Mouse (Mus musculus) testis, adult 2 months (tissue): Measurements from ENCODE around the gene Alpk1. TPM values are rescaled to one million over a fixed set of nuclear protein-coding genes. Genes with fewer than 3 reads are reported as not detected.

Experiments
- H3K27ac ChIP-seq: fragments of 200-500 bp; 2 replicates; pipeline ENCODE4 v1.5.1; 2012; ENCODE audit warnings: low read depth, low read length; ENCODE audit not compliant: control insufficient read depth, insufficient read depth
- H3K27me3 ChIP-seq: fragments of 200-500 bp; 2 replicates; pipeline ENCODE4 v1.6.1; 2012; ENCODE audit warnings: mild to moderate bottlenecking, low read length, moderate library complexity; ENCODE audit not compliant: control insufficient read depth, insufficient read depth
- H3K36me3 ChIP-seq: fragments of 200-500 bp; 2 replicates; pipeline ENCODE4 v1.6.1; 2012; ENCODE audit warnings: mild to moderate bottlenecking, low read length; ENCODE audit not compliant: control insufficient read depth, insufficient read depth
- H3K4me1 ChIP-seq: fragments of 200-500 bp; 2 replicates; pipeline ENCODE4 v1.6.1; 2012; ENCODE audit warnings: low read length; ENCODE audit not compliant: control insufficient read depth, insufficient read depth
- H3K4me3 ChIP-seq: fragments of 200-500 bp; 2 replicates; pipeline ENCODE4 v1.5.1; 2012; ENCODE audit warnings: low read depth, mild to moderate bottlenecking, low read length, moderate library complexity, mixed read lengths; ENCODE audit not compliant: control insufficient read depth
- CTCF ChIP-seq: fragments of 200-500 bp; IDR thresholded peaks from 2 replicates; pipeline ENCODE4 v1.5.1; 2012; ENCODE audit warnings: low read depth, mild to moderate bottlenecking, inconsistent platforms, low read length, moderate library complexity; ENCODE audit not compliant: control insufficient read depth, insufficient read depth, insufficient replicate concordance
- POLR2A ChIP-seq: fragments of 200-500 bp; IDR thresholded peaks from 2 replicates; pipeline ENCODE4 v1.6.1; 2012; ENCODE audit warnings: low read depth, mild to moderate bottlenecking, inconsistent platforms, low read length, moderate library complexity; ENCODE audit not compliant: control insufficient read depth
- polyA plus RNA-seq: library from polyadenylated mRNA; depleted of rRNA; stranded (reverse); fragments of >200 nt; gene quantifications from 2 replicates; pipeline ENCODE4 v1.2.3, GENCODE M21; 2012

Alpk1 gene
- polyA plus RNA-seq, 1 experiment: 3.0 TPM

GRCm38 (mm10) chr3:127642211-127642610 lies 138.1 kb downstream of the Alpk1 start:
- no peak overlapping the region for H3K4me3 ChIP-seq

GRCm38 (mm10) chr3:127640762-127641700 lies 139.3 kb downstream of the Alpk1 start:
- Histone ChIP-seq H3K36me3 (no peaks in the 10 kb centered on the region), H3K4me3 (no peak overlapping the region), H3K27me3 (no peaks in the 10 kb centered on the region; the same call in 1 of the 2 replicates), H3K27ac (no peak overlapping the region), H3K4me1 (peaks cover 8% of the 10 kb centered on the region)
- TF ChIP-seq POLR2A (no peak), CTCF (no peak)

More at GRCm38 (mm10) chr3:127642211-127642610, 138.1 kb downstream of the Alpk1 start:
- Histone ChIP-seq H3K27ac (no peak overlapping the region), H3K36me3 (no peaks in the 10 kb centered on the region), H3K27me3 (no peaks in the 10 kb centered on the region; the same call in 1 of the 2 replicates), H3K4me1 (peaks cover 8% of the 10 kb centered on the region)
- TF ChIP-seq CTCF: no peak
- TF ChIP-seq POLR2A: no peak

DNA sequence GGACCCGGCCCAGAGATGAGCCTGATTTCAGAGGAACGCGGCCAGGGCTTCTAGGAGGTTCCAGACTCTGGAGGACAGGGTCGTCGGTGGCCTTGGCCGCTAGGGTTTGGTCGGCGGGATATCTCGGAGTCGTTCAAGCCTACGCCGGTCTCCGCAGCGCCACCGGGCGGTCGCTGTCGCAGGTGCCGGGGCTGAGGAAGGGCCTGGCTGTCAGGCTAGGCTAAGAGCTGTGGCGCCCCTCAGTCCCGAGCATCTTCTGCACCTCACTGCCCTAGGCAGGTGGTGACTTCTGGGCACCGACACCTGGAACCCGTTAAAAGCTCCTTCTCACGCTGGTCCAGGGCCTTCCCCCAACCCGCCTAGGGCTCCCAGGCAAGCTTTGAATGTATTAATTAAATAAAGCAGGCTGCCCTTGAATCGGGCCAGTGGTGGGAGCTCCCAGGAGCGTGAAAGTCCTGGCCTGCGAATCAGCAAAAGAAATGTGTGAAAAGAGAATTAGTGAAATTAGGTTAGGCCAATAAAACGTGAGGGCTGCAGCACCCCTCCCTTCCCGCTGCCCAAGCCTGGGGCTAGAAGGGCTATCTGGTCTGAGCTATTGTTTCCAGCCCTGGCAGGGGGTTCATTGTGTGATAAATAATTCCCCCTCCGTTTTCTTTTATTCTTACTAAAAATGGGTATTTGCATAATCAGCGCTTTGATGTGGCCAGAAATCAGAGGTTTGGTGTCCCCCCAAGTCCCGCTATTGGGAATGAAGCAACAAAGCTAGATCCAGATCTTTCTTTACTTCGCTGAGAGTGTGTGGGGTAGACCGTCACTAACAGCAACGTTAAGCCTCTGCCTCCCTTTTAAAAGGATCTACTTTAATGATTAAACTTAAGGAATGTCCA lies 140.2 kb downstream of the Alpk1 start:
- peak overlapping the region; percentile 17 for H3K4me3 ChIP-seq
- H3K27ac ChIP-seq: no peak overlapping the region
- no peaks in the 10 kb centered on the region for H3K36me3 ChIP-seq
- no peaks in the 10 kb centered on the region; the same call in 1 of the 2 replicates for H3K27me3 ChIP-seq
- TF ChIP-seq POLR2A (no peak), CTCF (peak; percentile 57; the same call in 1 of the 2 replicates)
- peaks cover 8% of the 10 kb centered on the region for H3K4me1 ChIP-seq

DNA sequence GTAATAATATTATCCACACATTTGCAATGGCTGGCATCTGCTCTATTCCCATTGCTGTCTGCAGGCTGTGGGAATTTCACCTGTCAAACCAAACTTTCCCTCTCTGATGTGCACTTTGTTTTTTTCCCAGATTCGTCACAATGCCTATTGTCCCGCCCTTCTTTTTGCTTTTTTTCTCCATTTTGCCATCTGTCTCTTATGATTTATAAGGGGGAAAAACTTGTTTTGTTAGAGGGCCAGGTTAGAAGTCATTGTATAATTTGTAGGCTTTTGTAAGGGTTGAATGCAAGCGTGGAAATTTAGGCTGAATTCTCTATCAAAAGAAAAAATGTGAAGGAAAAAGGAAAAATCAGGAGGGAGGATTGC lies 145.4 kb downstream of the Alpk1 start:
- Histone ChIP-seq H3K4me1 (peaks cover 19% of the 10 kb centered on the region), H3K27ac (no peak overlapping the region), H3K4me3 (no peak overlapping the region), H3K36me3 (no peaks in the 10 kb centered on the region), H3K27me3 (peaks cover 5% of the 10 kb centered on the region)
- no peak for TF ChIP-seq CTCF
- TF ChIP-seq POLR2A: no peak

GRCm38 (mm10) chr3:127634101-127634983 lies 146.0 kb downstream of the Alpk1 start:
- Histone ChIP-seq H3K36me3 (no peaks in the 10 kb centered on the region), H3K27me3 (peaks cover 5% of the 10 kb centered on the region), H3K4me1 (peaks cover 15% of the 10 kb centered on the region), H3K4me3 (peak overlapping the region; percentile 76), H3K27ac (no peak overlapping the region)
- TF ChIP-seq POLR2A (no peak), CTCF (peak; percentile 85)

DNA sequence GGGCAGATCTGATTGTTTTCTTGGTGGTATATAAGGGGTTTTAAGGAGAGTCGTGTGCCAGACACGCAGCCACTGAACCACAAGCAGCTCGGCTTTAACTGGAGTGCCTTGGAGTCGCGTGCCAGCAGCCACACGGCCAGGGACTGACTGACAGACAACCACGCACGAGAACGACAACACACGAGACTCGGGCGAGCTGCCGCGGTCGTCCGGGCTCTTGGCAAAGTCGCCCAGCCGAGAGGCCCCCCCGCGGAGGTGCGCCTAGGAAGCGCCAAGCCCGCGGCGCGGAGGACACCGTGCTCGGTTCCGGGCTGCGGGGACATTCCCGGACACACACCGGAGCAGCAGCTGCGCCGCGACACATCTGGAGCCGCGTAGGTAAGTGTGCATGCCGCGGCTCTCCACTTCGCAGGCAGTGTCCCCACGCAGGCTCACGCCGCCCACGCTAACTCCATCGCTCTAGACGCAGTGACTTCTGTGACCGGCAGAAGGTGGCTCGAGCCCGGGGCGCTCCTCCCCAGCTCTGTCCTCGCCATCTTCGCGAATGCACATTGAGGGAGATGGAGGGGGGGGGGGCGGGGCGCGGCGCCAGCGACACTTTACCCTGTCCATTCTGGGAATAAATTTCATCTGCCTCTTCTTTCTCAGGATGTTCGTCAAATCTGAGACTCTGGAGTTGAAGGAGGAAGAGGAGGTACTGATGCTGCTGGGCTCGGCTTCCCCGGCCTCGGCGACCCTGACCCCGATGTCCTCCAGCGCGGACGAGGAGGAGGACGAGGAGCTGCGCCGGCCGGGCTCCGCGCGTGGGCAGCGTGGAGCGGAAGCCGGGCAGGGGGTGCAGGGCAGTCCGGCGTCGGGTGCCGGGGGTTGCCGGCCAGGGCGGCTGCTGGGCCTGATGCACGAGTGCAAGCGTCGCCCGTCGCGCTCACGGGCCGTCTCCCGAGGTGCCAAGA lies 147.0 kb downstream of the Alpk1 start, which contains the start of gene Neurog2:
Gene Neurog2 (plus strand): TSS at position 56 of the 953 bp plus-strand sequence.
- H3K4me1 ChIP-seq: peaks cover 16% of the 10 kb centered on the region

More for the DNA sequence above, 147.0 kb downstream of the Alpk1 start, which contains the start of gene Neurog2:
- Histone ChIP-seq H3K4me3 (peak within 1 kb of the TSS; percentile 76), H3K27me3 (peaks cover 8% of the 10 kb centered on the region), H3K36me3 (no peaks in the 10 kb centered on the region), H3K27ac (no peak within 1 kb of the TSS)
- TF ChIP-seq POLR2A: no peak
- TF ChIP-seq CTCF: 0 out of 2 replicates have a peak, but pooled peaks have one; percentile 5
